Mouse (Mus musculus) neural tube, embryonic 10.5 days (tissue): ENCODE results near the gene Nradd.

Experiments used
- DNase-seq: peaks from one replicate; pipeline ENCODE4 v3.0.0-alpha.2; 2017; ENCODE audit warnings: low spot score; ENCODE audit errors: extremely low spot score

The Nradd gene

DNA sequence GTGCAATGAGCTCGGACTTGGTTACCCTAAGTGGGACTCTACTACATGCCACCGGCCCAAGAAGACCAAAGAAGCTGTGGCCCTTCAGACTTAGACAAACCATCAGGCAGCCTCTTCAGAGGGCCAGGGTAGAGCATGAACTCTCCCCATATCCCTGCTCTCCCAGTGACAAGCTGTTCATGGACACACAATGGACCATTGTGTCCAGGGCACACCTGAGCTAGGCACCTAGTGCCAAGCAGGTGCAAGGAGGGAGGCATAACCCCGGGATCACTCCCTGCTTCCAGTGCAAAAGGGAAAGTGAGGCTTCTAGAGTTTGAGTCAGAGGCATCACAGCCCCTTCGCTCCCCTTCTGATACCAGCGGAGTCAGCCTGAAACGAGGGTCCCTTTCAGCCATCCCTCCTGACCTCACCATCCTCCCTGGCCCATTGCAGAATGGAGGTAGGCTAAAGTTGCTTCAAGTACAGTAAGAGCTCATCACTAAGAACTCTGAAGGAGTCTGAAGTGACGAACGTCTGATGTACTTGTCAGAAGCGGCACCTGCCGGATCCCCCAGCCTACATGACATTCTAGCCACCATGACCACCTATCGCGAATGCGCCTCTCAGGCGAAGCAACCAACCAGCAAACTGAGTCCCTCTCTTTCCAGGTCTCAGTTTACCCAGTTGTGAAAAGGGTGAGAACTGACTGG lies 28.9 kb upstream of the Nradd start:
- no peak for DNase-seq

GRCm38 (mm10) chr9:110651931-110652722 lies 27.9 kb upstream of the Nradd start:
- no peak for DNase-seq

DNA sequence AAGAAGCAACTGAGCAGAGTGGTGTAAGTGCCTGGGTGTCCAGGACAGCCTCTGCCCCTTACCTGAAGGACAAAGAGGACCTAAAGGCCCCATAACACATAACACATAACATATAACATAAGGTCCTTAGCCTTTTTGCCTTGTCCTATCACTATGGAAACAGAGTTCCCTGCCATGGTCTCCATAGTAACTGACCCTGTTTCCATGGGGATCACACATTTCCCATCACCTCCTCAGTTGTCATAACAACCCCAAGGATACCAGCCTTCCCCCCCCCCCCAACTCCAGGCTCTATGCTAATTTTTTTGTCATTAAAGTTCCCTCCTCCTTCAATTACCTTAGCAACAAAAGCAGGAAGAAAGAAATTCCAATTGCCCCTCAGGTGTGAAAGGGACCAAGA lies 25.5 kb upstream of the Nradd start:
- DNase-seq = no peak

GRCm38 (mm10) chr9:110645219-110645618 lies 21.0 kb upstream of the Nradd start:
- no peak for DNase-seq

DNA sequence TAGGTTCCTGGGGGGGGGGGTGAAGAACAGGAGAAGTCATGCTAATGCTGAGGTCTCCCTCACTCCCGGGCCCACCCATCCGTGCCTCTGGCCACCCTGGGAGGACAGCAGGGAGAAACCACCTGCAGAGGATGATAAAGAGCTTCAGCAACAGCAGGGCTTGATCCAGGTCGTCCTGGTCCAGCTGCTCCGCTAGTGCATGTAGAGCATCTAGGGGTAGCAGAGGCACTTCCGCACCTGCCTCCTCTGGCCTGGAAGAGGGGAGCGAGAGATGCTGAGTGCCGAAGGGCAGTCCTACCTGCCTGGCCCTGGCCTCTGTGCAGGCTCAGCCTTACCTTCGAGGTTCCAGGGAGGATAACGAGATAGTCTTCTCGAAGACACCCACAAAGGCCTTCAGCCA lies 20.0 kb upstream of the Nradd start:
- DNase-seq = no peak

GRCm38 (mm10) chr9:110643787-110644186 lies 19.5 kb upstream of the Nradd start:
- DNase-seq = no peak

GRCm38 (mm10) chr9:110642812-110643524 lies 18.7 kb upstream of the Nradd start:
- DNase-seq = no peak

GRCm38 (mm10) chr9:110641006-110641405 lies 16.8 kb upstream of the Nradd start:
- DNase-seq = no peak

GRCm38 (mm10) chr9:110638611-110639021 lies 14.4 kb upstream of the Nradd start:
- no peak for DNase-seq

- peak; percentile 95 for DNase-seq
Measured at GRCm38 (mm10) chr9:110635225-110635624, 11.0 kb upstream of the Nradd start.

DNA sequence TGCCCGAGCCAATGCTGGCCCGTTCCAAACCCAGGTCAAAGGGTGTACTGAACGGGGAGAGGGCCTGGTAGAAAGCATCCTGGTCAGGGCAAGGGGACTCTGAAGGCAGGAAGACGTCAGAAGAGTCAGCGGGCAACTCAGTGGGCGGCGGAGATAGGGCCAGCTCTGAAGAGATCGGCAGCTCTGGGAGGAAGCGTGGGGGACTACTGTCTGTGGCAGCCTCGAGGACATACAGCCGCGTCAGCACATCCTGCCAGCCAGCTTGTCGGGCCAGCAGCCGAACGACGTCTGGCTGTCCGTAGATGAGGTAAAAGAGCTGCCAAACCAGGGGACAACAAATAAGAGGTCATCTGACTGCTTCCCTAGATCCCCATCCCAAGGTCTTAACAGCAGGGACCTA lies 9.6 kb upstream of the Nradd start:
- DNase-seq = no peak

DNA sequence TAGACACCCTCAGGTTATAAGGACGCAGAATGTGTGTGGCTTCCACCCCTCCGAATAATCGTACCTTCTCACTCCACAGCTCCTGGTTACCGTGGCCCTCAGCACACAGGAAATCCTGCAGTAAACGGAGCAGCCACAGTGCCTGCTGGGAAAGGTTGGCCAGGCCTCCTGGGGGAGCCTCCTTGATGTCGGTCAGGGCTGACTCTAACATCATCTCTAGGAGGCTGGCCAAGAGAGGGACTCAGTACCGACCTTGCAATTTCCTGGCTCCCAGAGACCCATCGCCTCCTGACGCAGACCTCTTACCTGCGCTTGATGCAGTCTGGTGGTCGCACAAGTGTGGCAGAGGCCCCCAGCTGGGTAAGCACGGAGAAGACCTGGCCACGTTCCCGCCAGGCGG lies 8.4 kb upstream of the Nradd start:
- DNase-seq = no peak

- peak; percentile 48 for DNase-seq
Measured at GRCm38 (mm10) chr9:110631651-110632275, 7.5 kb upstream of the Nradd start.

DNA sequence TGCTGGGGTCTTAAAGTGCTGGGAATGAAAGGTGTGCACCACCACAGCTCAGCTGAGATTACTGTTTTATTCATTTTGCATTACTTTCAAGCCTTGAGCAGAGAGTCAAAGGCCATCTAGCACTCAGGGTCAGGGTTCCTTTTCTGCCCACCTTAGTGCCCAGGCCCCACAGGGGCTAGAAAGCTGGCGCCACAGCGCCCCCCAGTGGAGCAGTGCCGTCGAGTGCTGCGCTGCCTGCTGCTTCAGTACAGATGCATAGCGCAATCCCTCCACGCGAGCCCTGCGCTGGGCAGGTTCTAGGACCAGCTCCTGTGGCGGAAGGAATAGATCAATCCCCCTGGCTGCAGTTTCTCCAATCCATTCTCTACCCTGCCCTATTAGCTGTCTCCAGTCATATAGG lies 6.9 kb upstream of the Nradd start:
- DNase-seq = peak; percentile 79

- no peak for DNase-seq
Measured at GRCm38 (mm10) chr9:110630171-110630570, 5.9 kb upstream of the Nradd start.

- no peak for DNase-seq
Measured at GRCm38 (mm10) chr9:110625350-110625908, 1.2 kb upstream of the Nradd start.

GRCm38 (mm10) chr9:110623416-110624195 lies 646 bp downstream of the Nradd start:
- peak; percentile 24 for DNase-seq

DNA sequence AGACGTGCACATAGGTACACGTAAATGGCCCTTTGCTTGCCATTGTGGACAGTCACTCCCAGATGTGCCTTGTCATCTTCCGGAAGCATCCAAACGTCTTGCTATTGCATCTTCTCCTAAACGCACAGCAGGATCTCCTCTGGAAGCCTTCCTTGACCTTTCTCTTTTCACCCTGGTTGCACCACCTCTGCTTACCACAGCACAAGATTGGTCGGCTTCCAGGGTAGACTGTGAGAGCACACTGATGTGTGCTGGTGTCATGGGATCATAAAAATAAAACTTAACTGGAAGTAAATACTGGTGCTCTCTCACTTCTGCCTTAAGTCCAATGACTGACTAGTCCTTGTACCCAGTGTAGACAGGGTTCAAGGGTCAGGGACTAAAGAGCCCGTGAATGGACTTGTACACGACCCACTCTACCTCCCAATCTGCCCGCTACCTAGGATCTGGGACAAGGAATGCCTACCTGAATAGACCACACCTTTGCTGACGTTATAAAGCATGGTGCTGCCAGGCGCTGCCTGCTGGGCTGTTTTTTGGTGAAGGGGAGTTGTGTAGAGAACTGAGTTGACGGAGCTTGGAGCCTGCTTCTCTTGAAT lies 1.5 kb downstream of the Nradd start:
- DNase-seq = no peak

GRCm38 (mm10) chr9:110620685-110621084 lies 3.6 kb downstream of the Nradd start:
- no peak for DNase-seq

GRCm38 (mm10) chr9:110620180-110620579 lies 4.1 kb downstream of the Nradd start:
- DNase-seq = no peak
